Mouse (Mus musculus) kidney, adult 2 months (tissue): ENCODE results near the gene Rpl19. TPM values are rescaled to one million over a fixed set of nuclear protein-coding genes. Genes with fewer than 3 reads are reported as not detected.
A peak's percentile ranks its signal among the peaks of the same experiment; 100 is the strongest.

Experiments
- DNase-seq: peaks from one replicate; pipeline ENCODE4 v3.0.0; 2021
- H3K27ac ChIP-seq: fragments of 200-500 bp; 2 replicates; pipeline ENCODE4 v1.5.1; 2012; ENCODE audit warnings: low read depth, low read length, control low read depth, inconsistent platforms; ENCODE audit not compliant: insufficient read depth
- H3K27me3 ChIP-seq: fragments of 200-500 bp; replicated peaks from 2 replicates; pipeline ENCODE4 v1.6.1; 2012; ENCODE audit warnings: mild to moderate bottlenecking, moderate library complexity, low read length, inconsistent platforms; ENCODE audit not compliant: control insufficient read depth, insufficient read depth
- H3K36me3 ChIP-seq: fragments of 200-500 bp; 2 replicates; pipeline ENCODE4 v1.6.1; 2012; ENCODE audit warnings: mild to moderate bottlenecking, moderate library complexity, low read length, inconsistent platforms; ENCODE audit not compliant: control insufficient read depth, insufficient read depth
- H3K4me1 ChIP-seq: fragments of 200-500 bp; 2 replicates; pipeline ENCODE4 v1.6.1; 2011; ENCODE audit warnings: low read length; ENCODE audit not compliant: control insufficient read depth, insufficient read depth
- H3K4me3 ChIP-seq: fragments of 200-500 bp; 2 replicates; pipeline ENCODE4 v1.5.1; 2011; ENCODE audit warnings: mild to moderate bottlenecking, low read depth, low read length, control low read depth; ENCODE audit not compliant: insufficient read depth
- CTCF ChIP-seq: fragments of 200-500 bp; conservative IDR thresholded peaks from 2 replicates; pipeline ENCODE4 v1.5.1; 2011; ENCODE audit warnings: low read depth, mild to moderate bottlenecking, control low read depth, low read length, moderate library complexity, mixed read lengths; ENCODE audit not compliant: insufficient read depth, insufficient read length
- POLR2A ChIP-seq: fragments of 200-500 bp; IDR thresholded peaks from one replicate; pipeline ENCODE4 v1.6.1; 2011; ENCODE audit warnings: low read depth, low read length, control low read depth
- WGBS: fragments of 180-500 bp; shearing (Covaris S2); methylation state at CpG from one replicate; pipeline ENCODE4 v1.1.7; 2018; 5-methylcytosine and 5-hydroxymethylcytosine counted together
- polyA plus RNA-seq: library from polyadenylated mRNA; depleted of rRNA; stranded (reverse); fragments of >200 nt; gene quantifications from 2 replicates; pipeline ENCODE4 v1.2.3, GENCODE M21; 2012

The Rpl19 gene
- polyA plus RNA-seq, 1 experiment: 653 TPM

DNA sequence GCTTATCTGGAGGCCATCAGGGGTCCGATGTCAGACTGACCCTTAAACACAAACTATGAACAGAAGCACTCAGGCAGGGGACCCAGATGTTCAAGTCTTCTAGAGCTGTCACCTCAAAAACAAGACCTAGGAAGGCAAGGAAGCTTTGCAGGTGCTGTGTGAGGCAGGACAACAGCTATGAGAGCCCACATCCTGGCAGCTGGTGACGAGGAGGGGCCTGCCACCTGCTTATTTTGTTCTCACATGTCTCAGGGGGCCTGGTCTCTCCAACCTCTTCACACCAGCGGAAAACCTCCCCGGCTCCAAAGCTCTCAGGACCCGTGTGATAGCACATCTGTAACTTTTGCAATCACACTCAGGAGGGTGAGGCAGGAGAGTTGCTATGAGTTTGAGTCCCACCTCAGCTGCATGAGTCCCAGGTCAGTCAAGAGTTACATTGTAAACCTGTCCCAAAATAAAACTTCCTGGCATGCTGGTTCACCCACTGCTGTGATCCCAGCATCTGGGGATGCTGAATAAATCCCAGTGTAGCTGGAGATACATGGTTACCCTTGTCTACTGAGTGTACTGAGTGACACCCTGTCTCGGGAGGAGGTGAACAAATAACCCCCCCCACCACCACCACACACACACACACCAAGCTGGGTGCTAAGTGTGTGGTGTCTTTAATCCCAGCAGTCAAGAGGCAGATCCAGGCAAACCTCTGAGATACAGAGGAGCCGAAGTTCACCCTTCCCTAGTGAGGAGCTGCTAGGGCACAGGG lies 26.0 kb upstream of the Rpl19 start:
- Histone ChIP-seq H3K4me3 (no peak overlapping the region), H3K27ac (no peak overlapping the region), H3K27me3 (no peaks in the 10 kb centered on the region), H3K36me3 (no peaks in the 10 kb centered on the region), H3K4me1 (no peaks in the 10 kb centered on the region)
- 30% methylated on average over 7 of the region's 7 CpGs for WGBS
- DNase-seq: no peak
- TF ChIP-seq POLR2A: no peak
- no peak for TF ChIP-seq CTCF

GRCm38 (mm10) chr11:98001351-98001824 lies 25.1 kb upstream of the Rpl19 start:
- TF ChIP-seq CTCF: no peak
- no peak for TF ChIP-seq POLR2A

DNA sequence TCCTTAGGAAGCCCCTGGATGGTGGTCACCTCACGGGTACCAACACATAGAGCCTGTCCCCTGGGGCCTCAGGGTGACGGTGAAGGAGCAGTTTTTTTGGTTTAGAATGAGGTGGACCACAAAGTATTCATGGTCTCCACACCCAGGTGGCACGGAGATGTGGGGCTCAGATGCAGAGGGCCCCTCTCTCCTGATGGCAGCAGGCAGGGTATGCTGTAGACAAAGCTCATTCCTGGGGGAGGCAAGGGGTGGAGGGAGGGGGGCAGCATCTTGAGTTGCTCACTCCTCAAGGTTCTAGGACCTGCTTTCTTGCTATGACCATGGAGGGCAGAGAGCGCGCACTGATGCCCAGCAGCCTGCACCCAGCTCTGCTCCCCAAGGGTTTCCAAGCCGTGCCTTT lies 24.5 kb upstream of the Rpl19 start:
- WGBS: 81% methylated on average over 6 of the region's 6 CpGs
- Histone ChIP-seq H3K4me3 (no peak overlapping the region), H3K36me3 (no peaks in the 10 kb centered on the region), H3K27ac (no peak overlapping the region), H3K27me3 (no peaks in the 10 kb centered on the region), H3K4me1 (no peaks in the 10 kb centered on the region)
- no peak for DNase-seq
- TF ChIP-seq POLR2A (no peak), CTCF (no peak)

More at GRCm38 (mm10) chr11:98001351-98001824, 25.1 kb upstream of the Rpl19 start:
- no peak for DNase-seq
- H3K4me3 ChIP-seq: no peak overlapping the region
- no peak overlapping the region for H3K27ac ChIP-seq
- WGBS: 48% methylated on average over 11 of the region's 11 CpGs
- no peaks in the 10 kb centered on the region for H3K4me1 ChIP-seq
- no peaks in the 10 kb centered on the region for H3K27me3 ChIP-seq
- H3K36me3 ChIP-seq: no peaks in the 10 kb centered on the region

DNA sequence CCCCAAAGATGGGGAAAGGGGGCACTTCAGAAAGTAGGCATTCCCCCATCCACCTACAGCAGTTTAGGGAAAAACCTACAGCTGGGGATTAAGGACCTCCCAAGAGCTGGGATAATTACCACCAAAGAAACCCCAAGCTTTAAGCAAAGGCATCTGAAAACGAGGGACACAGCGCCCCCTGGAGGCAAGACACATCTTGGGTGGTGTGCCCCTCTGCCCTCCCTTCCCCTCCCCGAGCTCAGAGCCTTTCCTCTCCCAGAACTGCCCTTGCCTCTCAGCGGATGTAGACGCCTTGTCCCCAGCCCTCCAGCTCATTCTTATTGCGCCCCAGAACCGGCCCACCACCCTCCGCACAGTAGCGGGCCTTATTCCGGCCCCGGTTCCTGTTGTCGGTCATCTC lies 23.9 kb upstream of the Rpl19 start:
- Histone ChIP-seq H3K4me3 (no peak overlapping the region), H3K4me1 (no peaks in the 10 kb centered on the region), H3K27ac (no peak overlapping the region), H3K36me3 (no peaks in the 10 kb centered on the region), H3K27me3 (no peaks in the 10 kb centered on the region)
- DNase-seq: peak; percentile 58
- WGBS: 49% methylated on average over 12 of the region's 12 CpGs
- TF ChIP-seq CTCF (peak; percentile 79), POLR2A (no peak)

DNA sequence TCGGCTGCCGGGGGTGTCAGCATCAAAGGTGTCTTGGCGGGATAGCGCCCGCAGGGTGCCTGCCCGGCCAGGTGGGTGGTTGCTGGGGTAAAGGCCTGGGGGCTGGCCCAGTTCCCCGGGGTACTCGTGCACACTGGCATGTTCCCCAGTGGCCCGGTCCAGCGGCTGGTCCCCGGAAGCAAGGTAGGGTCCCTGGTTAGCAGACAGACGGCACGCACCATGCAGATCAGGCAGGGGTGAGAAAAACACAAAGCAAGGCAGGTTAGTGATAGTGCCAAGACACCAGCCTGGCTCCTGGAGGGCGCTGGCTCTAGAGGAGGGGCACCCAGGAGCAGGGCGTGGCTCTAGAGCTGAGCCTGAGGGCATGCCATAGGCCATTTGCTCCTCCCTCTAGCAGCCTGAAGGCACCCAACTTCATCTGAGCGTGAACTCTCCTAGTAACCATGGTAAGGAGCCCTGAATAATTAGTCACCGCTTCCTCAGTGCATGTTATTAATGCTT lies 23.3 kb upstream of the Rpl19 start:
- no peaks in the 10 kb centered on the region for H3K36me3 ChIP-seq
- H3K4me1 ChIP-seq: no peaks in the 10 kb centered on the region
- no peak overlapping the region for H3K4me3 ChIP-seq
- H3K27me3 ChIP-seq: no peaks in the 10 kb centered on the region
- no peak for TF ChIP-seq POLR2A
- no peak for TF ChIP-seq CTCF
- H3K27ac ChIP-seq: no peak overlapping the region
- no peak for DNase-seq
- WGBS: 53% methylated on average over 17 of the region's 17 CpGs

DNA sequence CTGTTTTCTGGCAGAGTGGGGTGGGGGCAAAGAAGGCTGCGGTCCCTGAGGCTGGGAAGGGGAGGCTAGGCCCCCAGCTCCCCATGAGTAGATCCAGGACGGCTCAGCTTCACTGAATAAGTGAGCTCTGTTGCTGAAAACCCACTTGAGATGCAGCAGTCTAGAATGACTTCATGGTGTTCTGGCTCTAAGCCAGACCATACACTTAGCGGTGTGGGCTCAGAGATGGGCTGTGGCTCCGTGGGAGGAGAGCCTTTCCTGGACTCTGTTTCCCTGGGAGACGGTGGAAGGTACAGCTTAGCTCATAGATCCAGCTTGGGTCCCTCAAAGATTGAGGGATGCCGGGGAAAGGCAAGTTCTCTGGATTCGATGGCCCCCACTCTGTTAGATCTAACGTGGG lies 22.3 kb upstream of the Rpl19 start:
- Histone ChIP-seq H3K27ac (no peak overlapping the region), H3K36me3 (no peaks in the 10 kb centered on the region), H3K4me1 (no peaks in the 10 kb centered on the region), H3K27me3 (no peaks in the 10 kb centered on the region), H3K4me3 (no peak overlapping the region)
- TF ChIP-seq CTCF (no peak), POLR2A (no peak)
- no peak for DNase-seq
- 84% methylated on average over 8 of the region's 8 CpGs for WGBS

GRCm38 (mm10) chr11:98005076-98005475 lies 21.4 kb upstream of the Rpl19 start:
- Histone ChIP-seq H3K27ac (no peak overlapping the region), H3K4me1 (no peaks in the 10 kb centered on the region), H3K36me3 (no peaks in the 10 kb centered on the region), H3K4me3 (no peak overlapping the region), H3K27me3 (no peaks in the 10 kb centered on the region)
- TF ChIP-seq CTCF (no peak), POLR2A (no peak)
- WGBS: 77% methylated on average over 13 of the region's 13 CpGs
- no peak for DNase-seq
